Mouse (Mus musculus) neural tube, embryonic 11.5 days (tissue): ENCODE measurements around the gene Zfp11. TPM values are rescaled to one million over a fixed set of nuclear protein-coding genes. Genes with fewer than 3 reads are reported as not detected.
"Not testable (repeated sequence)": the region's sequence is repeated elsewhere in the genome, so short reads cannot be mapped to it uniquely, and the experiment has no call there.

Experiments
- ATAC-seq: fragments of 200-750 bp; cut with Nextera tagmentation; 2 replicates; pipeline ENCODE4 v1.8.0; 2017; ENCODE audit warnings: moderate number of reproducible peaks, mild to moderate bottlenecking, moderate TSS enrichment, moderate library complexity; ENCODE audit not compliant: insufficient read depth, low FRiP score, low TSS enrichment
- DNase-seq: peaks from one replicate; pipeline ENCODE4 v3.0.0-alpha.2; 2015; ENCODE audit warnings: low spot score
- H3K27ac ChIP-seq: fragments of 300-500 bp; sonication (generic); 2 replicates; pipeline ENCODE4 v1.5.1; 2014; ENCODE audit warnings: low read depth, mild to moderate bottlenecking, low read length
- H3K27me3 ChIP-seq: fragments of 300-500 bp; sonication (generic); 2 replicates; pipeline ENCODE4 v1.6.1; 2014; ENCODE audit warnings: mild to moderate bottlenecking, low read length, mixed read lengths; ENCODE audit not compliant: control insufficient read depth, insufficient read depth
- H3K36me3 ChIP-seq: fragments of 300-500 bp; sonication (generic); 2 replicates; pipeline ENCODE4 v1.6.1; 2014; ENCODE audit warnings: mild to moderate bottlenecking, low read length, moderate library complexity, mixed read lengths; ENCODE audit not compliant: control insufficient read depth, insufficient read depth
- H3K4me1 ChIP-seq: fragments of 300-500 bp; sonication (generic); 2 replicates; pipeline ENCODE4 v1.6.1; 2014; ENCODE audit warnings: low read length, mixed read lengths; ENCODE audit not compliant: control insufficient read depth, insufficient read depth
- H3K4me2 ChIP-seq: fragments of 300-500 bp; sonication (generic); 2 replicates; pipeline ENCODE4 v1.6.1; 2014; ENCODE audit warnings: low read depth, mild to moderate bottlenecking, moderate library complexity
- H3K4me3 ChIP-seq: fragments of 300-500 bp; sonication (generic); 2 replicates; pipeline ENCODE4 v1.5.1; 2014; ENCODE audit warnings: low read depth, low read length
- H3K9ac ChIP-seq: fragments of 300-500 bp; sonication (generic); 2 replicates; pipeline ENCODE4 v1.6.1; 2014; ENCODE audit warnings: mild to moderate bottlenecking, low read length
- H3K9me3 ChIP-seq: fragments of 300-500 bp; sonication (generic); 2 replicates; pipeline ENCODE4 v1.6.1; 2016; ENCODE audit warnings: low read length; ENCODE audit not compliant: control insufficient read depth
- WGBS: fragments of 180-500 bp; shearing (Covaris S2); extraction: QIAGEN DNeasy Blood & Tissue Kit; methylation state at CpG from one replicate; pipeline ENCODE4 v1.1.7; 2014; 5-methylcytosine and 5-hydroxymethylcytosine counted together
- polyA plus RNA-seq: library from polyadenylated mRNA; unstranded; fragments of >200 nt; fragmentation: Nextera tagmentation; extraction: Ambion mirVana; gene quantifications from 2 replicates; pipeline ENCODE4 v1.2.1, GENCODE M21; 2014

The Zfp11 gene
- polyA plus RNA-seq, 1 experiment from 2014 or later = 8.2 TPM

- 92% methylated on average over 5 of the region's 5 CpGs for WGBS
- H3K9me3 ChIP-seq, H3K27me3 ChIP-seq, DNase-seq, H3K27ac ChIP-seq, H3K4me2 ChIP-seq, ATAC-seq, H3K36me3 ChIP-seq, H3K4me3 ChIP-seq, H3K9ac ChIP-seq, H3K4me1 ChIP-seq: not testable (repeated sequence)
These were observed 15.2 kb upstream of the Zfp11 start for GRCm38 (mm10) chr5:129685141-129685540.

DNA sequence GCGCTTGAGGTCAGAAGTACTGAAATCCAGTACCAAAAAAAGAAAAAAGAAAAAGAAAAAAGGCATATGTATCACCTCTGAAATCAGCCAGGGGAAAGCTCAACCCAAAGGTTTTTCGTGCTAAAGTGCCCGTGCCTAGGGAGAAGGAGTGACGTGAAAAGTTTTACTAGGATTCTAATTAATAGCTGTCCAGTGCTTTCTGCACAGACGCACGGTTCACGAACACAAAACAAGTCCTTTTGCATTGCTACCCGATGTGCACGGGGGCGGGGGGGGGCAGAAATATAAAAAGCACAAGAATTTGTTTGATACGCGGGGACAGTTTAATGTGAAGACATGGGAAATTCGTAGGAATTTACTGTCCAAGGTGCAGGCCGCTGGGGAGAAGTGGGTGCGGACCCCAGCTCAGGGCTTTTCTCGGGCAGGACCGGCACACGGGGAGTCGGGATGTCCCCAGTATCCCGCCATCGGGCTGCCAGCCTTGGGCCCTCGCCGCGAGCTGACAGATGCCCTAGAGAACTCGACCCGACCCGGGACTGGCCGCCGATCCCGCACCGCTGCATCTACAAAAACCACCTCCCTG, 355 bp downstream of the Zfp11 start:
- ATAC-seq (0 out of 2 replicates have a peak, but pooled peaks have one; percentile 16), DNase-seq (no peak)
- WGBS = under 1% methylated on average over 31 of the region's 31 CpGs
- H3K9ac ChIP-seq = peak overlapping the region; percentile 87
- H3K4me2 ChIP-seq = peak overlapping the region; percentile 77
- no peaks in the 10 kb centered on the region for H3K36me3 ChIP-seq
- no peak overlapping the region for H3K27ac ChIP-seq
- H3K9me3 ChIP-seq = no peaks in the 10 kb centered on the region
- H3K4me3 ChIP-seq = peak overlapping the region; percentile 78
- peaks cover 8% of the 10 kb centered on the region for H3K4me1 ChIP-seq
- H3K27me3 ChIP-seq = no peaks in the 10 kb centered on the region

- no peaks in the 10 kb centered on the region for H3K36me3 ChIP-seq
- no peak overlapping the region for H3K4me2 ChIP-seq
- no peak overlapping the region for H3K9ac ChIP-seq
- DNase-seq (no peak), ATAC-seq (no peak)
- H3K27me3 ChIP-seq = no peaks in the 10 kb centered on the region
- 91% methylated on average over 4 of the region's 4 CpGs for WGBS
- H3K9me3 ChIP-seq = no peaks in the 10 kb centered on the region
- no peak overlapping the region for H3K27ac ChIP-seq
- H3K4me1 ChIP-seq = peaks cover 8% of the 10 kb centered on the region
- H3K4me3 ChIP-seq = no peak overlapping the region
These were observed 2.0 kb downstream of the Zfp11 start for GRCm38 (mm10) chr5:129667851-129668250.

- Histone ChIP-seq H3K4me1 (peaks cover 8% of the 10 kb centered on the region), H3K4me3 (no peak overlapping the region), H3K9ac (no peak overlapping the region), H3K36me3 (no peaks in the 10 kb centered on the region), H3K9me3 (no peaks in the 10 kb centered on the region), H3K4me2 (no peak overlapping the region), H3K27me3 (no peaks in the 10 kb centered on the region), H3K27ac (no peak overlapping the region)
- no peak for DNase-seq
- no peak for ATAC-seq
- 93% methylated on average over 10 of the region's 10 CpGs for WGBS
These were observed 3.5 kb downstream of the Zfp11 start for GRCm38 (mm10) chr5:129666271-129666909.

DNA sequence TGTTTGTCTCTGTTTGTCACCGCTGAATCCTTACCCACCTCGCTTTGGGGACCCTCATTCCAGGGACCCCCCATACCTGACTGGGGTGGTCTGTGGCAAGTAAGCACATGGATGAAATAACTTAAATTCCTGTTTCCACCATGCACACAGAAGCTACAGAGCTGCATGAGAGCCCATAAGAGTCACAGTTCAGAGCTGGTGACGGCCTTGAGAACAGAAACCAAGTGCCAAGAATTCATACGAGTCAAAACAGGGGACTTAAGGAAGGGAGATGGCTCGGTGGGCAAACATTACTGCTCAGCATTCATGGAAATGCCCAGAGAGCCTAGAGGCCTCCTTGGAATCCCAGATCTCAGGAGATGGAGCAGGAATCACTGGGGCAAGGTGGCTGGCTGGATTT, 5.8 kb downstream of the Zfp11 start:
- Histone ChIP-seq H3K4me1 (peaks cover 4% of the 10 kb centered on the region), H3K36me3 (no peaks in the 10 kb centered on the region), H3K4me2 (no peak overlapping the region), H3K9ac (no peak overlapping the region), H3K27me3 (no peaks in the 10 kb centered on the region), H3K4me3 (no peak overlapping the region), H3K27ac (no peak overlapping the region), H3K9me3 (no peaks in the 10 kb centered on the region)
- ATAC-seq (no peak), DNase-seq (no peak)
- 92% methylated on average over 5 of the region's 5 CpGs for WGBS

GRCm38 (mm10) chr5:129657931-129658330, 12.0 kb downstream of the Zfp11 start:
- no peak overlapping the region for H3K9ac ChIP-seq
- peaks cover 16% of the 10 kb centered on the region for H3K36me3 ChIP-seq
- no peak overlapping the region for H3K27ac ChIP-seq
- no peak overlapping the region for H3K4me2 ChIP-seq
- ATAC-seq = no peak
- H3K9me3 ChIP-seq = no peaks in the 10 kb centered on the region
- H3K4me3 ChIP-seq = no peak overlapping the region
- 96% methylated on average over 15 of the region's 15 CpGs for WGBS
- H3K4me1 ChIP-seq = no peaks in the 10 kb centered on the region
- no peak for DNase-seq
- H3K27me3 ChIP-seq = no peaks in the 10 kb centered on the region

- 95% methylated on average over 10 of the region's 10 CpGs for WGBS
- Histone ChIP-seq H3K9me3 (no peaks in the 10 kb centered on the region), H3K4me1 (no peaks in the 10 kb centered on the region), H3K27me3 (no peaks in the 10 kb centered on the region), H3K4me3 (no peak overlapping the region), H3K4me2 (no peak overlapping the region), H3K36me3 (peaks cover 16% of the 10 kb centered on the region), H3K27ac (no peak overlapping the region), H3K9ac (no peak overlapping the region)
- ATAC-seq (no peak), DNase-seq (no peak)
These were observed 12.9 kb downstream of the Zfp11 start for GRCm38 (mm10) chr5:129657016-129657415.

GRCm38 (mm10) chr5:129650858-129651257, 19.0 kb downstream of the Zfp11 start:
- Histone ChIP-seq H3K4me2 (no peak overlapping the region), H3K36me3 (no peaks in the 10 kb centered on the region), H3K27ac (no peak overlapping the region), H3K9me3 (no peaks in the 10 kb centered on the region), H3K27me3 (no peaks in the 10 kb centered on the region), H3K9ac (no peak overlapping the region), H3K4me1 (no peaks in the 10 kb centered on the region), H3K4me3 (no peak overlapping the region)
- ATAC-seq (no peak), DNase-seq (no peak)
- WGBS = 91% methylated on average over 5 of the region's 5 CpGs
